Mouse (Mus musculus) lung, embryonic 15.5 days (tissue): ENCODE data around the gene Defa30. TPM values are rescaled to one million over a fixed set of nuclear protein-coding genes. Genes with fewer than 3 reads are reported as not detected.
"Not testable (repeated sequence)": the region's sequence is repeated elsewhere in the genome, so short reads cannot be mapped to it uniquely, and the experiment has no call there.

Source experiments
- ATAC-seq: fragments of 200-750 bp; cut with Nextera tagmentation; 2 replicates; pipeline ENCODE4 v1.8.0; 2017; ENCODE audit warnings: moderate number of reproducible peaks, borderline replicate concordance; ENCODE audit not compliant: low FRiP score, low TSS enrichment; ENCODE audit errors: extremely low read depth
- H3K27ac ChIP-seq: fragments of 300-500 bp; sonication (generic); 2 replicates; pipeline ENCODE4 v1.5.1; 2015; ENCODE audit warnings: moderate library complexity, mild to moderate bottlenecking, inconsistent platforms
- H3K27me3 ChIP-seq: fragments of 300-500 bp; sonication (generic); 2 replicates; pipeline ENCODE4 v1.6.1; 2015; ENCODE audit warnings: inconsistent platforms
- H3K36me3 ChIP-seq: fragments of 300-500 bp; sonication (generic); 2 replicates; pipeline ENCODE4 v1.6.1; 2015; ENCODE audit warnings: inconsistent platforms
- H3K4me1 ChIP-seq: fragments of 300-500 bp; sonication (generic); 2 replicates; pipeline ENCODE4 v1.6.1; 2015; ENCODE audit warnings: inconsistent platforms
- H3K4me2 ChIP-seq: fragments of 300-500 bp; sonication (generic); 2 replicates; pipeline ENCODE4 v1.6.1; 2015; ENCODE audit warnings: inconsistent platforms, mild to moderate bottlenecking, moderate library complexity
- H3K4me3 ChIP-seq: fragments of 300-500 bp; sonication (generic); 2 replicates; pipeline ENCODE4 v1.5.1; 2015; ENCODE audit warnings: mild to moderate bottlenecking, inconsistent platforms
- H3K9ac ChIP-seq: fragments of 300-500 bp; sonication (generic); 2 replicates; pipeline ENCODE4 v1.6.1; 2015; ENCODE audit warnings: inconsistent platforms
- H3K9me3 ChIP-seq: fragments of 300-500 bp; sonication (generic); 2 replicates; pipeline ENCODE4 v1.6.1; 2016; ENCODE audit warnings: inconsistent platforms
- WGBS: fragments of 180-500 bp; shearing (Covaris S2); methylation state at CpG from one replicate; pipeline ENCODE4 v1.1.7; 2015; 5-methylcytosine and 5-hydroxymethylcytosine counted together
- polyA plus RNA-seq: library from polyadenylated mRNA; unstranded; fragments of >200 nt; fragmentation: Nextera tagmentation; extraction: Ambion mirVana; gene quantifications from 2 replicates; pipeline ENCODE4 v1.2.1, GENCODE M21; 2015

Defa30 gene
- polyA plus RNA-seq: not detected in 2 replicates

DNA sequence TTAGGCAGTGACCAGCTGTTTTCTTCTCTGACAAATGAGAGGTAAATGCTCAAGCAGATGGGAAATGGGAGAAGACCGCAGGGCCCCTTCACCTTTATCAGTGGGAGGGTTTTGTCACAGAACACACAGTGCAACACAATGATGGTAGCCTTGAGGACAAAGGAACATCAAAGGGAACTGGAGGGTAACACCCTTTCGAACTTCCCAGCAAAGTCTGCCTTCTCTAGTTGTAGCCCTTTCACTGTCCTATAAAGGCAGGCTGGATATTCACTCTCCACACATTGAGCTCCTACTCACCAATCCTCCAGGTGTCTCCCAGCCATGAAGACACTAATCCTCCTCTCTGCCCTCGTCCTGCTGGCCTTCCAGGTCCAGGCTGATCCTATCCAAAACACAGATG lies at the start of gene Defa30:
TSS of gene Defa30 (plus strand) at position 301 of the 400 bp plus-strand sequence.
- H3K27me3 ChIP-seq: not testable (repeated sequence)

GRCm38 (mm10) chr8:21093106-21093505 lies 41.3 kb upstream of the Defa30 start:
- H3K4me1 ChIP-seq: no peaks in the 10 kb centered on the region
- H3K27ac ChIP-seq: no peak overlapping the region
- no peaks in the 10 kb centered on the region for H3K27me3 ChIP-seq
- 38% methylated on average over 4 of the region's 4 CpGs for WGBS
- ATAC-seq: no peak
- no peaks in the 10 kb centered on the region for H3K9me3 ChIP-seq
- H3K4me3 ChIP-seq: no peak overlapping the region
- no peak overlapping the region for H3K9ac ChIP-seq
- no peaks in the 10 kb centered on the region for H3K36me3 ChIP-seq
- H3K4me2 ChIP-seq: no peak overlapping the region

More for the DNA sequence above, at the start of gene Defa30:
- not testable (repeated sequence) for H3K4me2 ChIP-seq, H3K36me3 ChIP-seq, H3K4me1 ChIP-seq, H3K9me3 ChIP-seq, ATAC-seq, H3K27ac ChIP-seq, H3K4me3 ChIP-seq, H3K9ac ChIP-seq
- 39% methylated on average over 3 of the region's 3 CpGs for WGBS

- H3K9ac ChIP-seq, H3K9me3 ChIP-seq: not testable (repeated sequence)
Observed at GRCm38 (mm10) chr8:21095950-21096349, 38.5 kb upstream of the Defa30 start, which contains the start of gene Gm14851. TSS of gene Gm14851 (minus strand) at chr8:21096050.

GRCm38 (mm10) chr8:21161977-21162376 lies 27.5 kb downstream of the Defa30 start, which contains the start of gene Defa22:
TSS of gene Defa22 (plus strand) at chr8:21162277.
- H3K27me3 ChIP-seq, H3K4me3 ChIP-seq, H3K27ac ChIP-seq, H3K4me2 ChIP-seq, H3K4me1 ChIP-seq, H3K9ac ChIP-seq, ATAC-seq, H3K36me3 ChIP-seq, H3K9me3 ChIP-seq: not testable (repeated sequence)
- no CpG with 5 or more reads among the region's 1 CpGs for WGBS

More at GRCm38 (mm10) chr8:21095950-21096349, 38.5 kb upstream of the Defa30 start, which contains the start of gene Gm14851:
- not testable (repeated sequence) for H3K27ac ChIP-seq, H3K4me2 ChIP-seq, H3K36me3 ChIP-seq, H3K4me3 ChIP-seq, H3K27me3 ChIP-seq, H3K4me1 ChIP-seq, ATAC-seq
- WGBS: no CpG with 5 or more reads among the region's 2 CpGs

Other genes with a start within 250 kb of the Defa30 start
- not detected in 2 replicates for gene Defb33, start 242.0 kb upstream of the Defa30 start, polyA plus RNA-seq
- not detected in 2 replicates for gene Gm15056, start 232.0 kb upstream of the Defa30 start, polyA plus RNA-seq
- gene Gm6040, start 212.6 kb upstream of the Defa30 start, polyA plus RNA-seq: not detected in 2 replicates
- not detected in 2 replicates for gene AY761185, start 189.9 kb upstream of the Defa30 start, polyA plus RNA-seq
- not detected in 2 replicates for gene Defa21, start 109.1 kb upstream of the Defa30 start, polyA plus RNA-seq
- not detected in 2 replicates for gene Defa23, start 79.6 kb upstream of the Defa30 start, polyA plus RNA-seq
- gene Defa35, start 69.6 kb upstream of the Defa30 start, polyA plus RNA-seq: not detected in 2 replicates
- gene Defa25, start 50.2 kb upstream of the Defa30 start, polyA plus RNA-seq: not detected in 2 replicates
- not detected in 2 replicates for gene Gm14851, start 38.6 kb upstream of the Defa30 start, polyA plus RNA-seq
- not detected in 2 replicates for gene Defa22, start 27.6 kb downstream of the Defa30 start, polyA plus RNA-seq
- not detected in 2 replicates for gene Defa31, start 57.0 kb downstream of the Defa30 start, polyA plus RNA-seq
- not detected in 2 replicates for gene Gm15293, start 66.9 kb downstream of the Defa30 start, polyA plus RNA-seq
- gene Gm15292, start 115.1 kb downstream of the Defa30 start, polyA plus RNA-seq: not detected in 2 replicates
- not detected in 2 replicates for gene Defa27, start 180.9 kb downstream of the Defa30 start, polyA plus RNA-seq
- gene Defa29, start 192.4 kb downstream of the Defa30 start, polyA plus RNA-seq: not detected in 2 replicates
- not detected in 2 replicates for gene Defa2, start 243.9 kb downstream of the Defa30 start, polyA plus RNA-seq